Mouse (Mus musculus): Measurements from ENCODE around the gene Etv6.

The Etv6 gene

DNA sequence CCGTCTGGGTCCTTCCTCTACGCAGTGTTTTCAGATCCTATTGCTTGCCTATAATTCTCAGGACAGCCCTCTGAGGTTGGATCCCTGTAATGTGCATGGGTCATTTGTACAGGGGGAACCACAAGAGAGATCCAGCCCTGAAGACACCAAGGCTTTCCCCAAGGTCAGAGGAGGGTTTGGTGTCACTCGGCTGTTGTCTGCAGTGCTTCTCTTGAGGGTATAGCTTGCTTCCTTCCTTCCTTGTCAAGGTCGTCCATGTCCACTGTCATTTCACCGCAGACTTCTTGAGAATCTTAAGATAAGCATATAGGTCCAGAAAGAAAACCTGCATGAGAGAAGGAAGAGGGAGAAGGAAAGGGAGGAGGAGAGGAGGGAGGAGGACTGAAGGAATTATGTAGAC, 215.3 kb downstream of the Etv6 start:
- no peak for DNase-seq (ENCODE audit: low read depth, low spot score)

DNA sequence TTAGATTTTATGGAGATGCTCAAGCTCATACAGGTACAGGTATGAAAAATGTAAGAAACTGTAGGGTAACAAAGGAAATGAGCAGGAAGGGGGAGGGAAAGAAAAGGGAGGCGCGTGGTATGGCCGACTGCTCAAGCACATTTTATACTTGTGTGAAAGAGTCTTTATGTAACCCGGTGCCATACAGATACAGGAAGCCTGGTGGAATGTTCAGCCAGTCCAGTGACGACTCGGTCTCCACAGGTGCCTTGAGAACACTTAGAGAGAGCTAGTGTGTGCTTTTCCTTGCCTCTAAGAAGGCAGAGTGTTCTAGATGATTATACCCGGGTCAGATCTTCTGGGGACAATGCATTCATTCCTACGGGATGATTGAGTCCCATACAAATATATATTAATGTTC, 215.9 kb downstream of the Etv6 start:
- no peak for DNase-seq (ENCODE audit: low read depth, low spot score)

DNA sequence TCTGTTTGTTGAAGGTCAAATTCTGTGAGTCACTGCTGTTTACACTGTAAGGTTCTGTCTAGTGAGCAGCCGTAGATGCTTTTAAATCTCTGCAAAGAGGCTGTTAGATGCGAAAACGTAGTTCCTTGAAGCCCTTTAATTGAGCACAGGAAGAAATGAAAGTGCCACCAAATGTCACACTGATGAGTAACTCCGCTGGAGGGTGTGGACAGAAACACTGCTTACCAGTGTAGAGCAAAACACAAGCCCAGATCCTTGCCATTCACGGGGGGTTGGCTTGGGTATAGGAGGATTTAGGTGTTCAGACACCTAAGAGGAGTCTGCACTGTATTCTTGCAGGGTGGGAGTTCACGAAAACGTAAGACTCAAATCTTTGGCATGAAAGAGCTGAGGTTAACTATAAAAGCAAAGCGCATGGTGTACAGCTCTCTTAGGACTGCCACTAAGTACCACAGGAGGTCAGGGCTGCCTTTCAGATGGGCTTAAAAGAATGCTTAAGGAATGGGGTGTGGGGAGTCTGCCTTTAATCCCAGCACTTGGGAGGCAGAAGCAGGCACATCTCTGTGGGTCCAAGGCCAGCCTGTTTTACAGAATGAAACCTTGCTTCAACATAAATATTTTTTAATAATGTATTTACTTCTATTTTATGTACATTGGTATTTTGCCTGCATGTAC, 216.7 kb downstream of the Etv6 start:
- no peak for DNase-seq (ENCODE audit: low read depth, low spot score)

DNA sequence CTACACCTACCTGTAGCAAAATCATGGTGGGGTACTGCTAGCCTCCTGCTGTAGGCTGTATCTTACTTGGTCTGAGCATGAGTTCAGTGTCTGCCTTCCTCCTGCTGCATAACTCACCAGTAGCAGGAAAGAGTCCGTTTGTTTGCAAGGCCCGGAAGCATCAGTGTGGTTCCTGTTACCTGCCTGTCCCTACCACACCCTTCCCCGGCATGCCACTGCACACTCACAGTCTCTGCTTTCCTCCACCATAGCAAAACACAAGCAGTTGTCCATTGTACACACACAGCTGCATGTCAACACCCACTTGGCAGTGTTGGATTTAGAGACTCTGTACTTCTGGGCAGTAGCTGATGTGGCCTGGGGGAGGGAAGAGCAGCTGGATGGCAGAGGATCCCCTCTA, 220.9 kb downstream of the Etv6 start:
- DNase-seq (ENCODE audit: low read depth, low spot score): no peak

DNA sequence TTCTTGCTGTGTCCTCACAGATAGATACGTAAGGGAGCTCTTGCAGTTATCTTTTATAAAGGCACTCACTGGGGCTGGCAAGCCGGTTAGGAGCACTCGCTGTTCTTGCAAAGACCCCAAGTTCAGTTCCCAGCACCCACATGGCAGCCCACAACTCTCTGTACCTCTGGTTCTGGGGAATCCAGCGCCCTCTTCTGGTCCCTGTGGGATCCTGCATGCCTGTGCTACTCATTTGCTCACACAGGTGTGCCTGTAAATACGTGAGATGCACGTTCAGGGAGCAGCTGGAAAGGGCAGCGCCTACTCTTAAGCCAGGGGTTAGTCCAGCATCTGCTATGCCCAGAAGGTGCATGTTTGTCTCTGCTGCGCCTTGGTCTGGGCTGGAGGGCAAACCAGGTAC, 224.4 kb downstream of the Etv6 start:
- no peak for DNase-seq (ENCODE audit: low read depth, low spot score)

DNA sequence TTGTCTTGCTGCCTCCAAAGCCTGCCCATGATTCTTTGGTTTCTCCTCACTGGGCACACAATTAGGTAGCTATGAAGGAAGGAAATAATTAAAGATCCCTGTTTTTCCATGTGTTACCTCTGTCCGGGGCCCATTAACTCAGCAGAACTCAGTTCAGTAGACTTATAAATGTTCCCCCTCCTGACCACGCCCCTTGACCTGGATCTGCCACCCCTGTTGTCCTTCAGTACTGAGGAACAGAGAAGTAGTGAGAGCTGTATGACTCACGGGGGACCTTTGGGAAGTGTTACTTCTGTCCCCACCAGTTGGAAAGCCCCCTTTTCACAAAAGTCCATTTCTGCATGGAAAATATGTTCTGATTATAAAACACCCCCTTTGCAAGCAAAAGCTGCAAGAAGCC, 226.4 kb downstream of the Etv6 start:
- DNase-seq (ENCODE audit: low read depth, low spot score): no peak

DNA sequence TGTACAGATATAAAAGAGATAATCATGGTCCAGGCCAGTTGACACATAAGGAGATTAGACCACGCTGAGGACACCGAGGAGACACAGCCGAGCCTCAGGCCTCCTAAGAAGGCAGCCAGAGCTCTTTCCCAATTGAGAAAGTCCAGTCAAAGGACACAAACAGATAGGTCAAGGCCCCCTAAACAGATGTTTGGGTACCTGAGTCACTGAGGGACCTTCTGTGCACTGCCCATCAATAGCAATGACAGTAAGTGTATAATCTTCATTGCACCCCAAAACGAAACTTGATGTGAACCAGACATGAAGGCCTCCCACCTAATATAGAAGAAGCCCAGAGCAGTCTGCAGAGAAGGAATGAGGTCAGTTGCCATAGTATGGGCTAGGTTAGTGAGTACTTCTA, 226.9 kb downstream of the Etv6 start:
- DNase-seq (ENCODE audit: low read depth, low spot score): no peak

DNA sequence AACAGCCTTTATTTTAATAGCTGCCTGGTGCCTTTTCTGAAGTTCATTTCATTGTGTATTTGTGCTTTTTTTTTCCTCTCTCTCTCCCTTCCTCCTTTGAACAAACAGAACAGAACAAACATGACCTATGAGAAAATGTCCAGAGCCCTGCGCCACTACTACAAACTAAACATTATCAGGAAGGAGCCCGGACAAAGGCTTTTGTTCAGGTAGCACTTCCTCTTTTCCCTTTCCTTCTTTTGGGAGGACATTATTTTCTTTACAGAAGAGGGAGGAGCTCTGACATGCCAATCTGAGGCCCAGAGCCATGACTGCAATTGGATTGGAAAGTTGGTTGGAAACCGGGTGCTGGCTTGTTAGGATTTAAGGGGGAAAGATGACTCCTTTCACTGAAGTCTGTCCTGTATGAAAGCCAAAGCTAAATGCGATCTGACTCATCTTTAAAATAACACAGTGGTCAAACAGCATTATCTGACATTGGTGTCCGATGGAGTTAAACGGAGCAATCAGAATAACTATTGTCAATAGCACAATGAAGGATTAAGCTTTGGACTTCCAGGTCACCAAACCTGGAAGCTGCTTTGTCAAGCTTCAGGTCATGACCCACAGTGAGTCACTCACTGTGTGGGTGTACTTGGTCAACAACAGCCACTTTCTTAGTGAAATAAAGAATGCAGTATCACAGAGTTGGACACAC, 227.6 kb downstream of the Etv6 start:
- no peak for DNase-seq (ENCODE audit: low read depth, low spot score)

DNA sequence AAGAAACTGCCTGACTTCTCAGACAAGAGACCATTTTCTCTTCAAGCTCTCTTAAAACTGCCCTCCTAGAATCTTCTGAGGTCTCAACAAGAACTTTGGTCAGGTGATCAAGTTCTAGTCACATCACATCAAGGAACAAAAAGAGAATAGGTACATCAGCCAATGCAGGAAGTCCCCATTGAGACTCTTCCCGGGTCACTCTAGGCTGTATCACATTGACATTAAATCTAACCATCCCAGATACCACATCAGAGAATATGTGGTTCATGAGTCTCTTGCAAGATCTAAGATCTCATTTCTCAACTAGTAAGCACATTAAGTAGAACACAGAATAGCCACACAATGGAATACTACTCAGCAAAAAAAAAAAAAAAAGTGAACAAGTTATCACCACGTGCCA, 238.4 kb downstream of the Etv6 start:
- no peak for DNase-seq (ENCODE audit: low read depth, low spot score)

DNA sequence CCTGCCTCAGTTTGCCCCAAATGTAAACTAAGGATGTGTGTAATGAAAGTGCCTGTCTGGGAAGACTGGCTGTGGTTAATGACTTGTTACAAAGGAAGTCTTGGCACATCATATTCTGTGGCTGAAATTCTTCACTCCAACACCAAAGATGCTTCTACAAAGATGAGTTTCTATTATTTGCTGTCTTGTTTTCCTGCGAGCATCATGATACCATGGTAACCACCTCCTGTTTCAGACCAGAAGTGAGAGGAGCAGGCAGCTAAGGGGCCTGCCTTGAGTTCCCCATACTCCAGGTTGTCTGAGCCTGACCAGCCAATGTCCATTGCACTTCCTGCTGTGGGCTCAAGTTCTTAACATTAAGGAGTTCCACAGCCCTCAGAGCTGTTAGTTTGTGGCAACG, 241.5 kb downstream of the Etv6 start:
- no peak for DNase-seq (ENCODE audit: low read depth, low spot score)

DNA sequence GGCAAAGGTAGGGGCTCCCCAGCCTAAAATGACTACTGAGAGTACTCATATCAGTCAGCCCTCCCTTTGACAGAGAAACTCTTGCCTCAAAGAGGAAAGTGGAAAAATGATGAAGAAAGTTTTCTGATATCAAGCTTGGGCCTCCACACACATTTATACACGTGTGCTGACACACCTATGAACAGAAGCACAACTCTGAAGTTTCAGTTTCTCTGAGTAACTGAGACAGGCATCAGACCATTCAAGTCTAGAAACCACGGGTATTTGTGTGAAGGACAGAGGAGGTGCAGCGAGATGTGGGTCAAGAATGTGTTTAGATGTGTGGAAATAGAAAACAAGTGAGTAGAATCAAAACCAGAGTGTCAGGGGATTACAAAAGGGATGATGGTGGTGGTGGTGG, 246.6 kb downstream of the Etv6 start:
- DNase-seq (ENCODE audit: low read depth, low spot score): no peak

DNA sequence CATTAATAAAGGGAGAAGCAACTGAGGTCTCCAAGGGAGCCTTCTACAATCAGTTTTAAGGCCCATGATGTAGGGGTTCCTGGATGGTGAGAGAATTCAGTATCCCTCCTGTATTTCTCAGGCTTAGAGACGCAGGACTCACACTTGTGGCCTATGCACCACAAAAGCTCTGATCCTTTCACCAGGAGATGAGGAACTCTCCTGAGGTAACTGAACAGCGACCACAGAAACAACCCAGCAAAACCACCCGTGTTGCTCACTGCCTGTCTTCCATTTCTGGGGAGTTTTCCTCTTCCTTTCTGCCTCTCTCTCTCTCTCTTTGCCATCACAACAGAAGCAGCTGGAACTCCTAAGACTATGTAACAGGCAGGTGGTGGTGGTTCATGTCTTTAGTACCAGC, 256.3 kb downstream of the Etv6 start:
- no peak for DNase-seq (ENCODE audit: low read depth, low spot score)

DNA sequence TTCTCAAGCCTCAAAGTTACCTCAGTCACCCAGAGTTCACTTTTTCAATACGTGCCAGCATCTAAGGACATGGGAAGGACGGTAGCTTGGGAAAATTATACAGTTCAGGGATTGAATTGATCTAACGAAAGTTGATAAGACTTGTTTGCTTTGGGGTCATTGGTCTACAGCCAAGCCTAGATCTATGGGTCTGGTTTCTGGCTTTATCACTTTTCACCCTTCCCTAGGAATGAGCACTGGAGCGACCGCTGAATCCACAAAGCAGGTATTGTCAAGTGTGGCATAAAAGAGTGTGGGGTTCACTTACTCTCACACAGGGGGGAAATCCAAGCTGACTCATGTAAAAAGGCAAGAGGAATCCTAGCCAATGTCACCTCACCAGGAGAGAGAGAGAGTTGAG, 256.9 kb downstream of the Etv6 start:
- DNase-seq (ENCODE audit: low read depth, low spot score): no peak

DNA sequence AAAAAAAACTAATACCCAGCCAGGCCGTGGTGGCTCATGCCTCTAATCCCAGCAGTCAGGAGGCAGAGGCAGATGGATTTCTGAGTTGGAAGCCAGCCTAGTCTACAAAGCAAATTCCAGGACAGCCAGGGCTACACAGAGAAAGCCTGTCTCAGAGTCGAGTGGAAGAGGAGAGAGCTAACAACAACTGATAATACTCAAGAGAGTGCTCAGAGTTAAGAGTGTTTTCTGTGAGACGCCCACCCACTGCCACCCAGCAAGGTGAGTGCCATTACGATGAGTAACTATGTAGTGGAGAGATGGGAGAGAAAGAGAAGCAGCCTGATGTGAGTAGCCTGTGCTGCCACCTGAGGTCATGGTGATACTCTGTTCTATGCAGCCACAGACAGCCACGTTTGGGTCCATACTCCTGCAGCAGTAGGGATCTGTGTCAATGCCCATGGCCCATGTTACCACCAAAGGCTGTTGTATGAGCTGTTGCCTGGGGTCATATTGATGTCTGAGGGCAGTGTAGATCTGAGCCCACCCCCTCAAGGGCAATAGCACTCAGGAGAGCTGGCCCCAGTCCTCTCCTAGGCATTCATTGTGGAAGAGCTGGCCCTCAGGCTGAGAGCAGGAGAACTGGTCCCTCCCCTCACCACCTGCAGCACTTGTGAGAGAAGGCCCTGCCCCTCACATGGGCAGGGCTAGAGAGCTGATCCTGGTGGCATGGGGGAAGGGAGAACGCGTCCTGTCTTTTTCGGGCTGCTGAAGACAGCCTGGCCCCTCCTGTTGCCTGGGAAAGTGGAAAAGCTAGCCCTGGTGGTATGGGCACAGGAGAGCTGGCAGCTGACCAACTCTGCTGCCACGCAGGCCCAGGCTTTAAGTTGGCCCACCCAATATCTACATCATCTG, 258.4 kb downstream of the Etv6 start:
- DNase-seq (ENCODE audit: low read depth, low spot score): no peak

DNA sequence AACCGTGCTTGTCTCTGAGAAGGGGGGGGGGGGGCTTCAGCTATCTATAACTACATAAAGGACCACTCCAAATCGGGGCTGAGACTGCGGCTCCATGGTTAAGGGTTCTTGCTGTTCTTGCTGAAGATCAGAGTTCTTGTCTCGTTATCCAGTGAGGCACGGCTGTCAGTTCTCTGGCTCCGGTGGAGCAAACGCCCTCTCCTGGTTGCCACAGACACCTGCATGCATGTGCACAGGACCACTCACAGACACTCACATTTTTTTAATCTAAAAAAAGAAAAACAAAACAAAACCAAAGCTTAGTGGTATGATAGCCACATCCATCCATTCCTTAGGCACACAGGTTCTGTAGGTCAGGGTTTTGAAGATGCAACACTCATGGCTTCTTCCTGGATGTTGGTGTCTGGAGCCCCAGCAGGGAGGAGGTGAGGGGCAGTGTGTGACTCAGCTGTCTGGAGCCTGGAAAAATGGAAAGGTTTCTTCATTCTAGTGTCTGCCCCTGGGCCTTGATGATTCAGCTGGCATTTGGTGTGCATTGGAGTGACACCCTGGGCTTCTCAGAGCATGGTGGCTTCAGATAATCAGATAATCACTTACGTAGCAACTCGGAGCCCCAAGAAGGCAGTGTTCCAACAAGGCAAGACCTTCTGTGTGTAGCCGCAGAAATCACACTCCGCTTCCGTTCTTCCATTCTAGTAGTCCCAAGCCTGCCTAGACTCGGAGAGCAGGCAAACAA, 262.6 kb downstream of the Etv6 start:
- no peak for DNase-seq (ENCODE audit: low read depth, low spot score)

DNA sequence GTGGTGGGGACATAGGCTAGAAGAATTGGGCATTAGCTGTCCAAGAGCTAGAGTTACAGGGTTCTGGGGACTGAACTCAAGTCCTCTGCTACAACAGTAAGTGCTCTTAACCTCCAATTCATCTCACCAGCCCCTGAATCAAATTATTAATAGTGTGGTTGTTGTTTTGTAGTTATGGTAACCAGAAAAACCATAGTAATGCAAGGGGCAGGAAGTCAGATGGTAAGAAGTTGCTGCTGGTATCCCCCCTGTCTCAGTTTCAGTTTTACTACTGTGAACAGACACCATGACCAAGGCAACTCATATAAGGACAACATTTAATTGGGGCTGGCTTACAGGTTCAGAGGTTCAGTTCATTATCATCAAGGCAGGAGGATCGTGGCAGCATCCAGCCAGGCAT, 266.5 kb downstream of the Etv6 start:
- no peak for DNase-seq (ENCODE audit: low read depth, low spot score)

DNA sequence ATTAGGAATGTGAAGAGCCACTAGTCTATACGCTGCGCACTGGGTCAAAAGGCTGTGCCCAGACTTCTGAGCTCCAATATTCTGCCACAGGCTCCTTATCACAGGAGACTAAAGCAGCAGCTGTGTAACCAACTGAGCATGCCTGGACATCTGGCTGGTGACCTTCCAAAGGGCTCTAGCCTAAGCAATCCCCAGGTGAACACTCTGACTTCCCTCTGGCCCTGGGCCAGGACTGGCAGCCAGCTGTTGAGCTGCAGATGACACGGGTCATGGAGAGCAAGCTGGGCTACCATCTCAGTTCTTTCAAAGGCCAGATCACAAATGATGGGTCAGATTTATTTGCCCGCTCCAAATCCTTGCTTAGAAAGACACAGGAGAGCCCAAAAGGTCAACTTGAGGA, 275.8 kb downstream of the Etv6 start:
- no peak for DNase-seq (ENCODE audit: low read depth, low spot score)

DNA sequence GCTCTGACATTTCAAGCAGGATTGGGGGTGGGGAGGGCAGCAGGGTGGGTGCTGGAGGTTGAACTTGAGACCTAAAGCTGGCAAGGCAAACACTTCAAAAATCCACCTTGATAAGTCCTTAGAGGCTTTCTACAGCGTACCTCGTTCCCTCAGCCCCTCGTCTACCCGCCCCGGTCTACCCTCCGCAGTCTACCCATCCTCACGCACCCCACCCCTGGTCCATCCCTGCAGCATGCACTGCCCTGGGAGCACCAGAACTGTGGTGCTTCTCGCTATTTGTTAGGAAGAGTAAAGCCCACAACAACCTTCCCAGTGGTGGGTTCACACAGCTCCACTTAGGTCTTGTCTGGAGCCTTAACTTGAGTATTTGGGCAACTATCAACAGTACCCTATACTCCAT, 277.1 kb downstream of the Etv6 start:
- no peak for DNase-seq (ENCODE audit: low read depth, low spot score)

DNA sequence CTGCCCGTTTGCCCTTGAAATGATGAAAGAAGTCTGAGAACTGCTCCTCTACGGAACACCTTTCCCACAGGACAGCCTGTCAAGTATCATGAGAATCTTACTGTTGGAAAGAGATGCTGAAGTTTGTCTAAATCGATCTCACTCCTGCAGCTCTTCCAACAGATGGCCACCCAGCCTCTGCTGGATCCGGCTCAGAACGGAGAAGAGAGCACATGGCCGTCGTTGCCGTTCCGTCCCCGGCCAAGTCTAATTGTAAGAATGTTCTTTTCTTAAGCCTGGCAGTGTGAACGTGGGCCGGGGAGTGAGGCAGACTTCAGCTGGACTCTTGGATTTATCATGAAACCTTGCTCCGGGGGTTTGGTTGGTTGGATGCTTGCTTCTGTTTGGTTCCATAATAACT, 281.9 kb downstream of the Etv6 start:
- no peak for DNase-seq (ENCODE audit: low read depth, low spot score)
